Mouse (Mus musculus) T-cell, adult 66 days (primary cell): ENCODE results near the gene Kcnip4. TPM values are rescaled to one million over a fixed set of nuclear protein-coding genes. Genes with fewer than 3 reads are reported as not detected.

Source experiments
- total RNA-seq, 2 experiments: library from RNA; stranded (reverse); gene quantifications; 3 replicates in 1 of 2; 4 replicates in 1 of 2; pipeline ENCODE4 v1.2.4; 2023

Gene Kcnip4
- total RNA-seq, result not detected

GRCm38 (mm10) chr5:49524394-49525241 is at the start of gene Kcnip4:
Gene Kcnip4 (minus strand): TSS chr5:49524907.

